Mouse (Mus musculus): Measurements from ENCODE around the gene Alad. TPM values are rescaled to one million over a fixed set of nuclear protein-coding genes. Genes with fewer than 3 reads are reported as not detected.

Alad gene
- polyA plus RNA-seq, 1 experiment from 2014 or later = 67.3 TPM

DNA sequence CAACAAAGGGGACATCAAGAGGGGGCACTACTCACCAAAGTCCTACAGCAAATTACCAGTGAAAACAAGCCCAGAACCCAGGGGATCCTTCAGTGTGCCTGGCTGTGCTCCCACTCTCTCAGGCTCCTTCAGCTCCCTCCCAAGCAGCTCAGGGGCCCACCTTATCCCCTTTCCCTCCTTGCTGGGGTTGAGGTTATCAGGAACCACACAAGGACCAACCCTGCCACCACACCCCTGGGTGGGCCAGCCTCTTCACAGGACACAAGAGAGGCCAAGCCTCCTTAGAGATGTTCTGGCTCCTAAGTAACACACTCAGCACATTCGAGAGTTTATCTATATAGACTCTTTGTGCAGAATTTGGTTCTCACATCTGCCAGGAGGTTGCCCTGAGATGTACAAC lies 3.1 kb downstream of the Alad start:
- Histone ChIP-seq H3K27ac (replicated peaks) (no peak overlapping the region), H3K9me3 (no peaks in the 10 kb centered on the region), H3K36me3 (peaks cover 24% of the 10 kb centered on the region), H3K4me3 (no peak overlapping the region), H3K27me3 (no peaks in the 10 kb centered on the region), H3K9ac (replicated peaks) (no peak overlapping the region), H3K4me1 (peaks cover 19% of the 10 kb centered on the region), H3K4me2 (replicated peaks) (no peak overlapping the region)
- 97% methylated on average over 1 of the region's 1 CpGs for WGBS
- no peak for ATAC-seq (ENCODE audit: low FRiP score, low read depth)

DNA sequence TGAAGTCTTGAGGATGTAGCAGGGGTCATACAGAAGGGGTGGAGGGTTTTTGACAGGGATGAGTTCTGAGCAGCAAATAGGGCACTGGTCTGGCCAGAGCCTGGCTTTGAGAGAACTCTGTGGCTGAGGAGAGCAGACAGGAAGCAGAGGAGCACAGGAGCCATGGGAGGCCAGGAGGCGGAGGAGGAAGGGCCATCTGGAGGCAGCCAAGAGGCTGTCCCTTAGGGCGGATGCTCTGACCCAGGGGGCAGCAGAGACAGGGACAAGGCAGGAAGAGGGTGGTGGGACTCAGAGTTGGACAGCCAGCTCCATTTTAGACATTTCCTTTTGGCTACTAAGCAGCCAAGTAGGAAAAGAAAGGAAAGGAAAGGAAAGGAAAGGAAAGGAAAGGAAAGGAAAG lies 3.6 kb downstream of the Alad start:
- no peak overlapping the region for H3K27ac ChIP-seq (replicated peaks)
- no peaks in the 10 kb centered on the region for H3K9me3 ChIP-seq
- no peak overlapping the region for H3K4me2 ChIP-seq (replicated peaks)
- peaks cover 29% of the 10 kb centered on the region for H3K36me3 ChIP-seq
- no peak for ATAC-seq (ENCODE audit: low FRiP score, low read depth)
- no peaks in the 10 kb centered on the region for H3K27me3 ChIP-seq
- H3K4me1 ChIP-seq = peaks cover 19% of the 10 kb centered on the region
- no peak overlapping the region for H3K9ac ChIP-seq (replicated peaks)
- H3K4me3 ChIP-seq = no peak overlapping the region
- 60% methylated on average over 2 of the region's 2 CpGs for WGBS

DNA sequence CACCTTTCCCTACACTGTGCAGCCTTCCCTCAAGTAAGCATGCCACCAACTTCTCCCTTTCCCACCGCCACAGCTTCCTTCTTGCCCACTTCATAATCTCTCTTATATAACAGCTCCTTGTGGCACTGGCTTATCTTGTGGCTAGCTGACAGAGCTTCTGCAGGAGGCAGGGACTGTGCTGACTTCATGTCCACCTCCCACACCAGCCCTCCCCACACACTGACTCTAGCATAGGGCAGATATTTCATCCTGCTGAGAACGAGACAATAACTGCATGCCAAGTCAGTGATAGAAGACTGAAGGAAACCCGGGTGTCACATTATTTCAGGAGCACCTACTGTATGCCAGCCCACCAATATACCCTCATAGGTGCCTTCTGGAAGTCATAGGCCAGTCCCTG lies 4.2 kb downstream of the Alad start:
- no peak overlapping the region for H3K4me3 ChIP-seq
- no peak overlapping the region for H3K4me2 ChIP-seq (replicated peaks)
- WGBS = 87% methylated on average over 3 of the region's 3 CpGs
- peaks cover 18% of the 10 kb centered on the region for H3K4me1 ChIP-seq
- peaks cover 35% of the 10 kb centered on the region for H3K36me3 ChIP-seq
- no peak for ATAC-seq (ENCODE audit: low FRiP score, low read depth)
- H3K27ac ChIP-seq (replicated peaks) = no peak overlapping the region
- no peaks in the 10 kb centered on the region for H3K27me3 ChIP-seq
- no peaks in the 10 kb centered on the region for H3K9me3 ChIP-seq
- no peak overlapping the region for H3K9ac ChIP-seq (replicated peaks)

DNA sequence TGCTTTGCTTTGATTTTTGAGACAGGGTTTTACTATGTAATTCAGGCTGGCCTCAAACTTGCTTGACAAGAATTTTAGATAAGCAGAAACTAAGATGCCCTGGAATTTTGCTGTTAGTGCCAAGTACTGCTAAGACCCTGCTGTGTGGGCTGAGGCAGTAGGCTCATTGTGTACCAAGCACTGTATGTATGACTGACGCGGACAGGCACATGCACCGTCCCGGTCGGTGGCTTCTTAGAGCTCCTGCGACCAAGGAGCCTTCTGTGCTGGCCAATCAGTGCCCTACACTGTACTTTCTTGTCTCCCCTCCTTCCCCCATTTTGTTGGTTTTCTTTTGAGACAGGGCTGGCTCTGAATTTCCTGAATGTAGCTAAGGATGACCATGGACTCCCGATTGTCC lies 4.7 kb downstream of the Alad start:
- Histone ChIP-seq H3K4me2 (replicated peaks) (no peak overlapping the region), H3K4me1 (peaks cover 16% of the 10 kb centered on the region), H3K9me3 (no peaks in the 10 kb centered on the region), H3K4me3 (no peak overlapping the region), H3K9ac (replicated peaks) (no peak overlapping the region), H3K27ac (replicated peaks) (no peak overlapping the region), H3K27me3 (no peaks in the 10 kb centered on the region), H3K36me3 (peaks cover 40% of the 10 kb centered on the region)
- WGBS = 96% methylated on average over 7 of the region's 7 CpGs
- no peak for ATAC-seq (ENCODE audit: low FRiP score, low read depth)

DNA sequence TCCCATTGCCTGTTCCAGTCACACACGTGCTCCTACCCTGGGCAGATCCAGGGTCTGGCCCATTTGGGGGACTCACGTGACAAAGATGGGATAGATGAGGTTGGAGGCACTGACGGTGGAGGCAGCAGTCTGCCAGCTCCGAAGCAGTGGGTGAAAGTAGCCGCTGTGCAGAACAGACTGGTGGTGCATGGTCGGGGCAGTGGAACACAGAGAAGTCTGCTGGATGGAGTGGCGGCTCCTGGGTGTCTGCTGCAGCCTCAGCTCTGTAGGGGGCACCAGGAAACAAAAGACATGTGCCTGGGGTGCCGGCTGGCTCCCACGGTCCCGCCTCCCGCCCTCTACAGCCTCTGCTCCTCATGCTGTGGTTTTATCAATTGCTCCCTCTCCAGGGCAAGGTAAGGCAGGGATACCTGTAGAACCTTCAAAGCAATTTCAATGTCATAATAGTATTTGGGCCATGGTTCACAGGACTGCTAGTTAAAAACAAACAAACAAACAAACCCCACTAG lies 5.7 kb downstream of the Alad start:
- H3K9me3 ChIP-seq = no peaks in the 10 kb centered on the region
- WGBS = 55% methylated on average over 11 of the region's 11 CpGs
- no peak overlapping the region for H3K9ac ChIP-seq (replicated peaks)
- H3K4me3 ChIP-seq = no peak overlapping the region
- no peak overlapping the region for H3K4me2 ChIP-seq (replicated peaks)
- H3K4me1 ChIP-seq = peaks cover 14% of the 10 kb centered on the region
- H3K36me3 ChIP-seq = peaks cover 49% of the 10 kb centered on the region
- no peaks in the 10 kb centered on the region for H3K27me3 ChIP-seq
- no peak overlapping the region for H3K27ac ChIP-seq (replicated peaks)
- no peak for ATAC-seq (ENCODE audit: low FRiP score, low read depth)

DNA sequence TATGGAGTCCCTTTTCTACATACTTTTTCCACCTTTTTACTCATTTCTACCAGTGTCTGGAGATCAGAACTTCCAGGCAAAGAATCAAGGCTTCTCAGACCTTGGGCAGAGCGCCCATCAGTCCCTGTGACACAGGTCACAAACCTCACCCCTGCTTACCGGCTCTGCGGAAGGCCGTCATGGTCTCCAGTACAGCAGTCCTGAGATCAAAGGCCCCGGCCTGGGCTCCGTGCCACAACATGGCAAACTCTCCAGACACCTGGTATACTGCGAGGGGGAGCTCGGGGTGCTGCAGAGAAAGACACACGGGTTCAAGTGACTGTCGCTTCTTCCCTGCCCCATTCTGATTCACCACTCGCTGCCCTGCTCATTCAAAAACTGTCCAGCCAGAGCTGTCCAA lies 9.8 kb downstream of the Alad start:
- Histone ChIP-seq H3K4me1 (no peaks in the 10 kb centered on the region), H3K27me3 (no peaks in the 10 kb centered on the region), H3K36me3 (peaks cover 62% of the 10 kb centered on the region), H3K27ac (replicated peaks) (no peak overlapping the region), H3K4me2 (replicated peaks) (no peak overlapping the region), H3K9me3 (no peaks in the 10 kb centered on the region), H3K9ac (replicated peaks) (no peak overlapping the region), H3K4me3 (no peak overlapping the region)
- 94% methylated on average over 11 of the region's 11 CpGs for WGBS
- ATAC-seq (ENCODE audit: low FRiP score, low read depth) = no peak

DNA sequence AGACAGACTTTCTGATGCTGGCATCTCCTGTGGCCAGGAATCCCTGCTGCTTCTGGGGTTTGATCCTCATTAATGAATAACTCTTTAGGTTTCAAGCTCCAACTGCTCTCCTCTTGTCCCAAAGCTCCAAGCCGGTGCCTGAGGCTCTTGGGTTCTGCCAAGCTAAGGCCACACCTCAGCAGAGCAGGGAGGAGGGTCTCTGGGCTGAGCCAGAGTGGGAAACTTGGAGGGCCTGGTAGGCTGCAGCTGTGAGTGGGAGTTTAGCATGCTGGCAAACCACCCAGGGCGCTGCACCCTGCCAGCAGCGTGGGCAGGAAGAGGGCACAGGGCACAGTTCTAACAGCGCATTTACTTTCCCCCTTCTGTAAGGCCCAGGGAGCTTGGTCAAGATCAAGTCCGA lies 10.9 kb downstream of the Alad start:
- no peaks in the 10 kb centered on the region for H3K4me1 ChIP-seq
- no peak overlapping the region for H3K4me3 ChIP-seq
- H3K27me3 ChIP-seq = no peaks in the 10 kb centered on the region
- no peak overlapping the region for H3K27ac ChIP-seq (replicated peaks)
- WGBS = 93% methylated on average over 5 of the region's 5 CpGs
- no peak overlapping the region for H3K4me2 ChIP-seq (replicated peaks)
- H3K36me3 ChIP-seq = peaks cover 61% of the 10 kb centered on the region
- no peak overlapping the region for H3K9ac ChIP-seq (replicated peaks)
- no peaks in the 10 kb centered on the region for H3K9me3 ChIP-seq
- ATAC-seq (ENCODE audit: low FRiP score, low read depth) = no peak

DNA sequence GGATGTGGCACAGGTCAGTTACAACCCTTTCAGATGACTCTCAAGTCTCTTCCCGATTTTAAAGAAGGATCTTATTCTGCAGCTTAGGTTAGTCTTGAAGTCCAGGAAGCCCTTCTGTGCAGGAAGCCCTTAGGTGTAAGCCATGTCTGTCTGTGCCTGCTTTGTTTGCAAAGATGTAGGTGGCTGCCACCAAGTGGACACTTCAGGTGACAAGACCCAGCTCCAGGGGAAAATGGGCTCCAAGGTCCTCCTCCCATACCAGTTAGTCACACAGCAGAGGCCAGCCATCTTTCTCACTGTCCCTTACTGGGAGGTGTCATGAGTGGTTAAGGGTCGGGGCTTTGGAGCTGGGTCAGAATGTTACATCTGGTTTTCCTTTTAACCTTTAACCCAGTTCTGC lies 12.9 kb downstream of the Alad start:
- Histone ChIP-seq H3K9me3 (no peaks in the 10 kb centered on the region), H3K9ac (replicated peaks) (no peak overlapping the region), H3K4me2 (replicated peaks) (no peak overlapping the region), H3K4me3 (no peak overlapping the region), H3K4me1 (0 out of 2 replicates have a peak, but pooled peaks cover 3% of the 10 kb centered on the region), H3K27ac (replicated peaks) (no peak overlapping the region), H3K36me3 (peaks cover 40% of the 10 kb centered on the region), H3K27me3 (no peaks in the 10 kb centered on the region)
- ATAC-seq (ENCODE audit: low FRiP score, low read depth) = no peak
- 83% methylated on average over 2 of the region's 2 CpGs for WGBS

DNA sequence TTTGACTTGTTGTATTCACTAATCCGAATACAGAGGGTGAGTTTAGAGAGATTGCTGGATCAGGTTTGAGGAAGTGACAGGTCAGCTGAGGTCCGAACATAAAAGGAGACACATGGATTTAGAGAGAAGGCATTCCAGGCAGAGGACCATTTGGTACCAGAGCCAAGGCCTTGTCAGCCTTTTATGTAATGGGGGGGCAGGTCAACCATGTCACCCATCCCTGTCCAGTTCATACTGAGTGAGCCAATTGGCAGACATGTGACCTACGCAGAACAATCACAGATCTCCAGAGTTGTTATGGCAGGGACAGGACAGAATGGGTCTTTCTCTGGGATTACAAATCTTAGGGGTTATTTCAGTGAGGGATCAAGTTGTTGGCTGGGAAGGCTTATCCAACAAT lies 13.7 kb downstream of the Alad start:
- Histone ChIP-seq H3K4me3 (no peak overlapping the region), H3K4me1 (peaks cover 7% of the 10 kb centered on the region; the same call in 1 of the 2 replicates), H3K9me3 (no peaks in the 10 kb centered on the region), H3K4me2 (replicated peaks) (no peak overlapping the region), H3K27me3 (no peaks in the 10 kb centered on the region), H3K36me3 (peaks cover 32% of the 10 kb centered on the region), H3K9ac (replicated peaks) (no peak overlapping the region), H3K27ac (replicated peaks) (no peak overlapping the region)
- 90% methylated on average over 3 of the region's 3 CpGs for WGBS
- no peak for ATAC-seq (ENCODE audit: low FRiP score, low read depth)

DNA sequence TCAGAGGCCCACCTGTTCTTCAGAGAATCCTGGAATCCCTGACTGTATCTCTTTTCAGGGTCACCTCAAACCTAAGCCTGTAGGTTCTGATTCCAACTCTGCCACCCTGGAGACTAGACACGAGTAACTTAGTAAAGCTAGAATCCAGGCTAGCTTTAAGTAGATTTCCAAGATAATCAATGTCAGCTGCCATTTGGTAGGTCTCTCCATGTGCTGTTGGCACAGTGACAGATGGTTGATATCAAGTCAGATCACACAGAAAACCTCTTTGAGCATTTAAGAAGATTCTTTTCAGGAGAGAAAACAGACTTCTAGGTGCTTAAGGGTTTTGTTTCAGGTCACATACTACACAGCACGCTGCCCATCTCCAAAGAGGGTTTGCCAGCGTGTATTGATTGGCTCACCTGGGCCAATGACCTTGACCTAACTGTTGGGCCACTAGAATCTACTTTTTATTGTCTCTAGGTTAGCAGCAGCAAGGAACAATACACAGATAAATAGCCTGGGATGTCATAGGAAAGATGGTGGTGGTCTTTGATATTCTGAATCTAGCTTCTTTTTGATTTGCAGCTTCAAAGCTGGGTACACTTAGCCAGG lies 16.2 kb downstream of the Alad start, which contains the start of gene Hdhd3:
Hdhd3 (minus strand) TSS at position 94 of the 597 bp plus-strand sequence.
- WGBS = 88% methylated on average over 3 of the region's 3 CpGs
- H3K4me3 ChIP-seq = peak within 1 kb of the TSS; percentile 60
- H3K36me3 ChIP-seq = peaks cover 20% of the 10 kb centered on the region

DNA sequence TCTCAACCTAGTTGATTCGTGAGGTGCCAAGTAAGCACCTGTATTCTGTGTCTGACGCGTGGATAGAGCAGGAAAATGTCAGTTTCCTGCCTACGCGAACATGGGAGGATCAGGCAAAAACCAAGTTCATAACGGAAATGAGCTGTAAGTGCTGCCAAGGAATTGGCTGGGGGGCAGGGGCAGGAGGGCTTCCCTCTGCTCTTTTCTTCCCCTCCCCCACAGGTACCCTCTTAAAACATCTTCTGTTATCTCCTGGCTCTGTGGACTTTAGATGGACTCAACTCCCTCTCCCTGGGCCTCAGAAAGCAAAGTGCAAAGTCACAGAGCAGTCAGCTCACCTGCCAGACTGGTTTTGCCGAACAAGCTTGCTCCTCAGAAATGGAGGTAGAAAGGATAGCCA lies 16.7 kb downstream of the Alad start:
- WGBS = 79% methylated on average over 7 of the region's 7 CpGs
- peaks cover 16% of the 10 kb centered on the region for H3K36me3 ChIP-seq
- no peak overlapping the region for H3K9ac ChIP-seq (replicated peaks)
- H3K9me3 ChIP-seq = no peaks in the 10 kb centered on the region
- H3K4me3 ChIP-seq = no peak overlapping the region
- H3K27me3 ChIP-seq = no peaks in the 10 kb centered on the region
- no peak for ATAC-seq (ENCODE audit: low FRiP score, low read depth)
- H3K4me1 ChIP-seq = peaks cover 7% of the 10 kb centered on the region; the same call in 1 of the 2 replicates
- no peak overlapping the region for H3K27ac ChIP-seq (replicated peaks)
- H3K4me2 ChIP-seq (replicated peaks) = no peak overlapping the region

More for the DNA sequence above, 16.2 kb downstream of the Alad start, which contains the start of gene Hdhd3:
- H3K9ac ChIP-seq (replicated peaks) = peak within 1 kb of the TSS; percentile 66
- H3K9me3 ChIP-seq = no peaks in the 10 kb centered on the region
- ATAC-seq (ENCODE audit: low FRiP score, low read depth) = no peak
- peaks cover 7% of the 10 kb centered on the region; the same call in 1 of the 2 replicates for H3K4me1 ChIP-seq
- peak within 1 kb of the TSS; percentile 67 for H3K4me2 ChIP-seq (replicated peaks)
- H3K27me3 ChIP-seq = no peaks in the 10 kb centered on the region
- no peak within 1 kb of the TSS for H3K27ac ChIP-seq (replicated peaks)

DNA sequence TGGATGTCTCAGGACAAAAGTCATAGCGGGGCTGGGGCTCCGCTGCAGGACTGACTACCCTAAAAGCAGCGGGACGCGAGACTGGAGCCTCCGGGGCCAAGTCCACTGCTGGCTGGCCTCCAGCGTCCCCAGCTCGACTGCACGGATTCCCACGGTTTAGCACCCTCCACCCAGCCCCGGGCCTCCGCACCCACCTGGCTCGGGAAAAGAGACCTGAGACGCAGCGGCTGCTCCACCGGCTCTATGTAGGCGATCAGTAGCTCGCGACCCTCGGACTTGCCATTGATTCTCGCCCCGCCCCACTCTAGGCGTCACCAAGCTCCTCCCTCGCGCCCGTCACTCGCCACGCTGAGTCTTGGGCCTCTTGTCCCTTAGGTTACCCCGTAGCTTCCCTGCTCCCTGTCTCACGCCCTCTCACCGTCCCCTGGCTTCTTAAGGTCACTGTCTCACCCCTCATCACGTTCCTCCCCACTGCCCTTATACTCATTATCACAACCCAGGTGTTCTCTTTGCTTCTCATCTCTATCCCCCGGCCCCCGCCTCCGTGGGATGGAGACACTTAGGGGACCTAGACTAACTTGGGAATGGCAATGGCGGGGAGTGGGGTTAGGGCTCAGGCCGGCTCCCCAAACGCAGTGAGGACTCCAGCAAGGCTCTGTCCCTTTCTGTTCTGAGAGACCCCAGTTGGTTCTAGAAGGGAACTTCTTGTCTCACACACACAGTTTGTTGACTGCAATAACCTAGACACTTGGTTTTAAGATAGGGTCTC lies 17.6 kb downstream of the Alad start:
- Histone ChIP-seq H3K4me3 (peak overlapping the region; percentile 60), H3K9ac (replicated peaks) (peak overlapping the region; percentile 66), H3K27ac (replicated peaks) (no peak overlapping the region), H3K4me2 (replicated peaks) (peak overlapping the region; percentile 67), H3K4me1 (peaks cover 7% of the 10 kb centered on the region; the same call in 1 of the 2 replicates), H3K27me3 (no peaks in the 10 kb centered on the region), H3K9me3 (no peaks in the 10 kb centered on the region), H3K36me3 (peaks cover 14% of the 10 kb centered on the region)
- peak; percentile 98 for ATAC-seq (ENCODE audit: low FRiP score, low read depth)
- 2% methylated on average over 38 of the region's 38 CpGs for WGBS

All from midbrain, embryonic 12.5 days (tissue).